Mouse (Mus musculus) MEL (cell line): ENCODE data around the gene Ivd. TPM values are rescaled to one million over a fixed set of nuclear protein-coding genes. Genes with fewer than 3 reads are reported as not detected.

Experiments
- DNase-seq: peaks from one replicate; pipeline ENCODE4 v3.0.0; 2011; ENCODE audit warnings: low read depth, low spot score
- H3K27ac ChIP-seq: 2 replicates; pipeline ENCODE4 v1.5.1; 2012; ENCODE audit warnings: low read depth, mild to moderate bottlenecking, control low read depth, low read length, moderate library complexity; ENCODE audit not compliant: control insufficient read depth
- H3K27me3 ChIP-seq, 2 experiments: fragments of 150-350 bp in 1 of 2; sonication (generic) in 1 of 2; 2 replicates each; pipeline ENCODE4 v1.6.1; 2012; ENCODE audit warnings: low read length in 2 of 2, mild to moderate bottlenecking in 2 of 2, improper control_type of control experiment in 1 of 2, moderate library complexity in 1 of 2; ENCODE audit not compliant: insufficient read depth in 2 of 2, control insufficient read depth in 1 of 2
- H3K36me3 ChIP-seq, 2 experiments: 2 replicates each; pipeline ENCODE4 v1.6.1; 2012 to 2014; ENCODE audit warnings: low read length in 2 of 2, improper control_type of control experiment in 1 of 2, inconsistent platforms in 1 of 2, mild to moderate bottlenecking in 1 of 2; ENCODE audit not compliant: insufficient read depth in 2 of 2, control insufficient read depth in 1 of 2
- H3K4me1 ChIP-seq, 2 experiments: fragments of 150-350 bp in 1 of 2; sonication (generic) in 1 of 2; 2 replicates each; pipeline ENCODE4 v1.6.1; 2012; ENCODE audit warnings: low read length in 2 of 2, improper control_type of control experiment in 1 of 2, mild to moderate bottlenecking in 1 of 2; ENCODE audit not compliant: insufficient read depth in 2 of 2, control insufficient read depth in 1 of 2
- H3K4me3 ChIP-seq, 2 experiments: fragments of 150-350 bp in 1 of 2; sonication (generic) in 1 of 2; 2 replicates each; pipeline ENCODE4 v1.5.1; 2012; ENCODE audit warnings: low read depth in 2 of 2, low read length in 2 of 2, mild to moderate bottlenecking in 2 of 2, moderate library complexity in 2 of 2, control low read depth in 1 of 2, improper control_type of control experiment in 1 of 2; ENCODE audit not compliant: control insufficient read depth in 1 of 2, insufficient read depth in 1 of 2
- H3K79me2 ChIP-seq: 2 replicates; pipeline ENCODE4 v1.6.1; 2012; ENCODE audit warnings: mild to moderate bottlenecking, low read length, moderate library complexity; ENCODE audit not compliant: control insufficient read depth, poor library complexity, insufficient read depth
- H3K9ac ChIP-seq: 2 replicates; pipeline ENCODE4 v1.6.1; 2012; ENCODE audit warnings: low read depth, mild to moderate bottlenecking, control low read depth, low read length, moderate library complexity; ENCODE audit not compliant: control insufficient read depth, poor library complexity, severe bottlenecking
- H3K9me3 ChIP-seq: fragments of 150-350 bp; sonication (generic); replicated peaks from 2 replicates; pipeline ENCODE4 v1.6.1; 2012; ENCODE audit warnings: mild to moderate bottlenecking, low read length, improper control_type of control experiment, moderate library complexity; ENCODE audit not compliant: insufficient read depth
- BHLHE40 ChIP-seq: IDR thresholded peaks from 2 replicates; pipeline ENCODE4 v1.6.1; 2012; ENCODE audit warnings: low read depth, mild to moderate bottlenecking, inconsistent platforms, low read length, improper control_type of control experiment, borderline replicate concordance
- CHD1 ChIP-seq: IDR thresholded peaks from 2 replicates; pipeline ENCODE4 v1.6.1; 2012; ENCODE audit warnings: low read depth, mild to moderate bottlenecking, inconsistent platforms, low read length, improper control_type of control experiment
- CHD2 ChIP-seq: IDR thresholded peaks from 2 replicates; pipeline ENCODE4 v1.6.1; 2011; ENCODE audit warnings: low read length, improper control_type of control experiment
- CTCF ChIP-seq, 3 experiments: IDR thresholded peaks in 2 of 3; conservative IDR thresholded peaks in 1 of 3; 2 replicates each; pipeline ENCODE4 v1.5.1; 2011 to 2012; ENCODE audit warnings: low read length in 3 of 3, low read depth in 2 of 3, mild to moderate bottlenecking in 2 of 3, improper control_type of control experiment in 1 of 3, inconsistent platforms in 1 of 3, mixed read lengths in 1 of 3, moderate library complexity in 1 of 3; ENCODE audit not compliant: control insufficient read depth in 1 of 3, insufficient read depth in 1 of 3, poor library complexity in 1 of 3, severe bottlenecking in 1 of 3
- E2F4 ChIP-seq: IDR thresholded peaks from 2 replicates; pipeline ENCODE4 v1.6.1; 2011; ENCODE audit warnings: low read depth, low read length, improper control_type of control experiment, borderline replicate concordance
- ELF1 ChIP-seq: IDR thresholded peaks from 2 replicates; pipeline ENCODE4 v1.6.1; 2014; ENCODE audit warnings: low read depth, mild to moderate bottlenecking, inconsistent platforms, low read length, improper control_type of control experiment, moderate library complexity
- EP300 ChIP-seq, 2 experiments: IDR thresholded peaks; 2 replicates each; pipeline ENCODE4 v1.6.1; 2011; ENCODE audit warnings: improper control_type of control experiment in 2 of 2, low read length in 2 of 2, low read depth in 1 of 2, mild to moderate bottlenecking in 1 of 2
- ETS1 ChIP-seq: IDR thresholded peaks from 2 replicates; pipeline ENCODE4 v1.6.1; 2012; ENCODE audit warnings: low read depth, mild to moderate bottlenecking, inconsistent platforms, low read length, improper control_type of control experiment, moderate library complexity
- GABPA ChIP-seq: IDR thresholded peaks from 2 replicates; pipeline ENCODE4 v1.6.1; 2012; ENCODE audit warnings: low read depth, mild to moderate bottlenecking, inconsistent platforms, low read length, improper control_type of control experiment, moderate library complexity
- GATA1 ChIP-seq: IDR thresholded peaks from 2 replicates; pipeline ENCODE4 v1.6.1; 2011; ENCODE audit warnings: low read depth, low read length, improper control_type of control experiment
- HCFC1 ChIP-seq: IDR thresholded peaks from 2 replicates; pipeline ENCODE4 v1.6.1; 2012; ENCODE audit warnings: low read depth, mild to moderate bottlenecking, inconsistent platforms, low read length, improper control_type of control experiment, moderate library complexity
- JUND ChIP-seq: IDR thresholded peaks from 2 replicates; pipeline ENCODE4 v1.6.1; 2011; ENCODE audit warnings: low read depth, mild to moderate bottlenecking, improper control_type of control experiment, low read length
- MAFK ChIP-seq: IDR thresholded peaks from 2 replicates; pipeline ENCODE4 v1.6.1; 2011; ENCODE audit warnings: low read depth, mild to moderate bottlenecking, low read length, improper control_type of control experiment, borderline replicate concordance
- MAX ChIP-seq: IDR thresholded peaks from 2 replicates; pipeline ENCODE4 v1.6.1; 2011; ENCODE audit warnings: low read length, improper control_type of control experiment
- MAZ ChIP-seq: IDR thresholded peaks from 2 replicates; pipeline ENCODE4 v1.6.1; 2012; ENCODE audit warnings: low read depth, mild to moderate bottlenecking, inconsistent platforms, low read length, improper control_type of control experiment
- MEF2A ChIP-seq: IDR thresholded peaks from 2 replicates; pipeline ENCODE4 v1.6.1; 2014; ENCODE audit warnings: low read depth, mild to moderate bottlenecking, inconsistent platforms, low read length, improper control_type of control experiment; ENCODE audit not compliant: poor library complexity, insufficient replicate concordance, severe bottlenecking; ENCODE audit errors: extremely low read depth
- MXI1 ChIP-seq: IDR thresholded peaks from 2 replicates; pipeline ENCODE4 v1.6.1; 2011; ENCODE audit warnings: mild to moderate bottlenecking, low read depth, low read length, improper control_type of control experiment
- MYB ChIP-seq: IDR thresholded peaks from 2 replicates; pipeline ENCODE4 v1.6.1; 2011; ENCODE audit warnings: mild to moderate bottlenecking, low read depth, low read length, improper control_type of control experiment
- MYC ChIP-seq: IDR thresholded peaks from 2 replicates; pipeline ENCODE4 v1.6.1; 2011; ENCODE audit warnings: low read depth, mild to moderate bottlenecking, low read length, improper control_type of control experiment, moderate library complexity
- NELFE ChIP-seq: IDR thresholded peaks from 2 replicates; pipeline ENCODE4 v1.6.1; 2011; ENCODE audit warnings: low read depth, low read length, improper control_type of control experiment
- NRF1 ChIP-seq: IDR thresholded peaks from 2 replicates; pipeline ENCODE4 v1.6.1; 2014; ENCODE audit warnings: low read depth, mild to moderate bottlenecking, inconsistent platforms, low read length, improper control_type of control experiment, moderate library complexity; ENCODE audit not compliant: poor library complexity, insufficient read depth, severe bottlenecking
- POLR2A ChIP-seq, 2 experiments: IDR thresholded peaks; 2 replicates each; pipeline ENCODE4 v1.6.1; 2011 to 2012; ENCODE audit warnings: low read length in 2 of 2, mild to moderate bottlenecking in 2 of 2, control low read depth in 1 of 2, improper control_type of control experiment in 1 of 2, low read depth in 1 of 2, moderate library complexity in 1 of 2; ENCODE audit not compliant: control insufficient read depth in 1 of 2, insufficient read depth in 1 of 2, poor library complexity in 1 of 2
- POLR2AphosphoS2 ChIP-seq: IDR thresholded peaks from 2 replicates; pipeline ENCODE4 v1.6.1; 2011; ENCODE audit warnings: low read length, improper control_type of control experiment
- POLR2AphosphoS5 ChIP-seq: IDR thresholded peaks from 2 replicates; pipeline ENCODE4 v1.6.1; 2012; ENCODE audit warnings: low read depth, borderline replicate concordance, mild to moderate bottlenecking, inconsistent platforms, low read length, moderate library complexity, mixed read lengths
- RAD21 ChIP-seq: IDR thresholded peaks from 2 replicates; pipeline ENCODE4 v1.6.1; 2011; ENCODE audit warnings: mild to moderate bottlenecking, low read depth, low read length, improper control_type of control experiment
- RCOR1 ChIP-seq: IDR thresholded peaks from 2 replicates; pipeline ENCODE4 v1.6.1; 2012; ENCODE audit warnings: low read depth, mild to moderate bottlenecking, inconsistent platforms, low read length, improper control_type of control experiment
- SIN3A ChIP-seq: IDR thresholded peaks from 2 replicates; pipeline ENCODE4 v1.6.1; 2012; ENCODE audit warnings: low read length, improper control_type of control experiment, inconsistent platforms
- SMC3 ChIP-seq: IDR thresholded peaks from 2 replicates; pipeline ENCODE4 v1.6.1; 2011; ENCODE audit warnings: low read depth, low read length, improper control_type of control experiment
- TAL1 ChIP-seq: IDR thresholded peaks from 2 replicates; pipeline ENCODE4 v1.6.1; 2012; ENCODE audit warnings: mild to moderate bottlenecking, inconsistent platforms, low read length, moderate library complexity, mixed read lengths
- TBP ChIP-seq: IDR thresholded peaks from 2 replicates; pipeline ENCODE4 v1.8.0; 2011; ENCODE audit warnings: low read depth, low read length, improper control_type of control experiment
- TCF12 ChIP-seq: IDR thresholded peaks from 2 replicates; pipeline ENCODE4 v1.6.1; 2014; ENCODE audit warnings: low read depth, mild to moderate bottlenecking, inconsistent platforms, low read length, improper control_type of control experiment, moderate library complexity
- UBTF ChIP-seq: IDR thresholded peaks from 2 replicates; pipeline ENCODE4 v1.6.1; 2012; ENCODE audit warnings: low read depth, mild to moderate bottlenecking, inconsistent platforms, low read length, improper control_type of control experiment, moderate library complexity, borderline replicate concordance; ENCODE audit not compliant: insufficient read depth
- USF1 ChIP-seq: IDR thresholded peaks from 2 replicates; pipeline ENCODE4 v1.6.1; 2014; ENCODE audit warnings: low read depth, mild to moderate bottlenecking, inconsistent platforms, low read length, improper control_type of control experiment, moderate library complexity
- USF2 ChIP-seq, 2 experiments: IDR thresholded peaks; 2 replicates each; pipeline ENCODE4 v1.6.1; 2011 to 2012; ENCODE audit warnings: improper control_type of control experiment in 2 of 2, low read length in 2 of 2, borderline replicate concordance in 1 of 2, inconsistent platforms in 1 of 2, low read depth in 1 of 2, mild to moderate bottlenecking in 1 of 2; ENCODE audit not compliant: insufficient read depth in 1 of 2
- ZC3H11A ChIP-seq: IDR thresholded peaks from 2 replicates; pipeline ENCODE4 v1.6.1; 2012; ENCODE audit warnings: low read depth, mild to moderate bottlenecking, inconsistent platforms, low read length, improper control_type of control experiment
- ZKSCAN1 ChIP-seq: IDR thresholded peaks from 2 replicates; pipeline ENCODE4 v1.6.1; 2012; ENCODE audit warnings: low read depth, mild to moderate bottlenecking, inconsistent platforms, low read length, improper control_type of control experiment, moderate library complexity
- ZMIZ1 ChIP-seq: IDR thresholded peaks from 2 replicates; pipeline ENCODE4 v1.6.1; 2012; ENCODE audit warnings: low read depth, mild to moderate bottlenecking, inconsistent platforms, low read length, improper control_type of control experiment, moderate library complexity
- ZNF384 ChIP-seq: IDR thresholded peaks from 2 replicates; pipeline ENCODE4 v1.6.1; 2012; ENCODE audit warnings: low read depth, mild to moderate bottlenecking, inconsistent platforms, low read length, improper control_type of control experiment
- polyA plus RNA-seq, 2 experiments: library from polyadenylated mRNA; stranded (reverse) in 1 of 2; unstranded in 1 of 2; fragments of >175 nt in 1 of 2; fragments of >200 nt in 1 of 2; gene quantifications; 2 replicates each; pipeline versions ENCODE4 v1.2.1 to v1.2.4; 2012; ENCODE audit warnings: low replicate concordance in 2 of 2, low read depth in 1 of 2; ENCODE audit not compliant: insufficient read length in 2 of 2, insufficient read depth in 1 of 2, missing spikeins in 1 of 2
- total RNA-seq: library from RNA; depleted of rRNA; stranded (reverse); fragments of 300-350 nt; gene quantifications from 2 replicates; pipeline ENCODE4 v1.2.3, GENCODE M21; 2012

Ivd gene
- total and polyA plus RNA-seq, 3 experiments: 17.1 to 33.4 TPM; not detected in 1

DNA sequence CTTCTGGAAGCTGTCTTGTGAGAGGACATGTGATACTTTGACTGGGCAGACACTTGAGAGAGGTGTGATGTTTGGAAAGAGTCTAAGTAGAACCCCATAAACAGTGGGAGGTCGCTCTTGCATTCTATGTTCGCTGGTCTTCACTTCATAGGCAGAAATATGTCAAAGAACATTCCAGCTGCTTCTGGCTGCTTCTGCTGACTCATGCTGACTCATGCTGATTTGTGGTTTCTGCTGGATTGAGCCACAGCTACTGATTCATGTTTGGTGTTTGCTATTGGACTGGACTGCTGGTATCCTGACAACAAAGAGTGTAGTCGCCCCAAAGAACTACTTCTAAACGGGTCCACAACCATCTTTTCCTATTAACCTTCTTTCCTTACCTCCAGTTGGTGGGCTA lies 20.0 kb upstream of the Ivd start:
- Histone ChIP-seq H3K79me2 (no peaks in the 10 kb centered on the region), H3K9ac (no peak overlapping the region), H3K4me1 (peaks cover 5 to 11% of the 10 kb centered on the region in 2 experiments), H3K36me3 (peaks cover 0 to 13% of the 10 kb centered on the region in 2 experiments; a peak in 2 of 4 replicates), H3K9me3 (no peaks in the 10 kb centered on the region), H3K27ac (no peak overlapping the region; the same call in 1 of the 2 replicates), H3K27me3 (no peaks in the 10 kb centered on the region), H3K4me3 (no peak overlapping the region)
- peak; percentile 83 for DNase-seq
- TF ChIP-seq ZKSCAN1 (no peak), MYC (no peak), CHD1 (no peak), MEF2A (no peak), ZC3H11A (no peak), HCFC1 (no peak), SIN3A (no peak), USF2 (IDR thresholded peaks at IDR 0.05; ENCODE audit: borderline replicate concordance in 1 of 2, insufficient read depth in 1 of 2, low read depth in 1 of 2, low read length in 2 of 2) (no peak), MAZ (no peak), USF1 (no peak), BHLHE40 (no peak), SMC3 (no peak), CTCF (IDR thresholded peaks at IDR 0.05 in 2 of 3, conservative IDR thresholded peaks at IDR 0.05 in 1 of 3; ENCODE audit: control insufficient read depth in 1 of 3, insufficient read depth in 1 of 3, low read depth in 2 of 3, low read length in 3 of 3, poor library complexity in 1 of 3, severe bottlenecking in 1 of 3) (no peak), POLR2A (IDR thresholded peaks at IDR 0.05; ENCODE audit: control insufficient read depth in 1 of 2, insufficient read depth in 1 of 2, low read depth in 1 of 2, low read length in 2 of 2, poor library complexity in 1 of 2) (no peak), GATA1 (no peak), ELF1 (no peak), POLR2AphosphoS5 (no peak), TAL1 (no peak), ETS1 (peak; percentile 74), ZNF384 (no peak), EP300 (IDR thresholded peaks at IDR 0.05; ENCODE audit: low read depth in 1 of 2, low read length in 2 of 2) (0 out of 4 replicates have a peak, but pooled peaks of 1 of the 2 experiments have one; percentile 37), RCOR1 (no peak), TCF12 (no peak), POLR2AphosphoS2 (no peak), RAD21 (no peak), UBTF (no peak), MAFK (peak; percentile 85), E2F4 (no peak), MAX (no peak), NELFE (no peak), NRF1 (no peak), CHD2 (no peak), MYB (no peak), JUND (0 out of 2 replicates have a peak, but pooled peaks have one; percentile 46), MXI1 (no peak), TBP (no peak), ZMIZ1 (no peak), GABPA (peak; percentile 91)
